Mouse (Mus musculus) thymus, postnatal 10 days (tissue): ENCODE results near the gene Vrk2.

ENCODE experiments used
- DNase-seq, 2 experiments: peaks; one replicate each; pipeline ENCODE4 v3.0.0; 2021; ENCODE audit warnings: low spot score in 2 of 2

Vrk2 gene

DNA sequence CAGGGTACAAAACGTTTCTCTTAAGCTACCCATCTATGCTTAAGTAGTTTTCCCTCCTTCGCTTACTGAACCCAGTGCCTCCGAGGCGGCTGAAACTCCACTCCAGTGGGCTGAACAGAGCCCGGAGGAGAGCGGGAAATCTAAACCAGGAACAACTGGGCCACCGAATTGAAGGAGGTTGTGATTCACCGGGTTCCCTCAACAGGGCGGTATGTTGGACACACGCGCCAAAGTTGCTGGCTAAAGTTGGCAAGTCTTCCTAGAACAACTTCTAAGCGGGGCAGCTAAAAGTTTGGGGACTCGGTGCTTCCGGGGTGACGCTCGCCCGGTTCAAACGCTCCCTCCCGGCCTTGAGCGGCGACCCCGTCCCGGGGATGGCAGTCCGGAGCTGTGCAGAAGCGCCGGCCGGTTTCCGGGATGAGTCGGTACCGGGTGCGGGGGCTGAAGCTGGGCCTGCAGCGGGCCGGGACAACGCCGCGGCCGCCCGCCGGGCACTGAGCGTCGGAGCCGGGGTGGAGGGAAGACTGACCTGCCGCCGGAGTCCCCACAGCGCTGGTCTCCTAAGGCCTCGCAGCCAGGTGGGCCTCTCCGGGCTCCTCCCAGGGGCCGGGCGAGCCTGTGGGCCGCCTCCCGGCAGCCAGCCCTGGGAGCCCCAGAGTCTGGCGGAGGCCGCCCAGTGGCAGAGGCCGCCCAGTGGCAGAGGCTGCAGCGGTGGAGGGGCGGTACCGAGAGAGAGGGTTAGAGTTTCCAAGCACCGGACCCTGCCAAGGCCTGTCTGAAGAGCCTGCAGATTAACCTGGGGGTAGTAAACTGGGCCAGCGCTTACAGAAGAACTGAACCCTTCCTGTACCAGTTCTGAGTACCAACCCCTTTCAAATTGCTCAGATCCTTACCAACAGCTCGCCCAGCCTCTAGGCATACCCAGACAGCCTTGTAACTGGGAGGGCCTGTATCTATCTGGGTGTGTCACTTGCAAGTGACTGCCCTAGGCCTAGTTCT, at the start of gene Vrk2, which contains the start of gene Gm6899:
Gene Vrk2 (minus strand): TSS at position 939 of the 999 bp plus-strand sequence.
Gene Gm6899 (plus strand): TSS at position 181 of the 999 bp plus-strand sequence.
- DNase-seq, result peak; percentile 59 to 66

DNA sequence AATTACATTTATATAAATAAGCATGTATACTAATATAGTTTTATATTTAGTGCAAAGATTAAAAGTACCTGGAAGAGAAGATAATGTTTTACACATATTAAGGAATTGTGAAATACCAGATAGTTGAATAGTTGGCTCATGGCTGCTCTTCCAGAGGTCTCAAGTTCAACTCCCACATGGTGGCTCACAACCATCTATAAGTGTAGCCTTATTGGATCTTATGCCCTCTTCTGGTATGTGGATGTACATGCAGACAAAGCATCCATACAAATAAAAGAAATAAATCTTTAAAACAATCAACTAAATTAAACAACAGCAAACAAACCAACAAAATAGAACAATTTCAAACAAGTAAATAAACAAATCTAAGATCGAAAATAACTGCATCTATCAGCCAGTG, 48.3 kb upstream of the Vrk2 start:
- no peak for DNase-seq

DNA sequence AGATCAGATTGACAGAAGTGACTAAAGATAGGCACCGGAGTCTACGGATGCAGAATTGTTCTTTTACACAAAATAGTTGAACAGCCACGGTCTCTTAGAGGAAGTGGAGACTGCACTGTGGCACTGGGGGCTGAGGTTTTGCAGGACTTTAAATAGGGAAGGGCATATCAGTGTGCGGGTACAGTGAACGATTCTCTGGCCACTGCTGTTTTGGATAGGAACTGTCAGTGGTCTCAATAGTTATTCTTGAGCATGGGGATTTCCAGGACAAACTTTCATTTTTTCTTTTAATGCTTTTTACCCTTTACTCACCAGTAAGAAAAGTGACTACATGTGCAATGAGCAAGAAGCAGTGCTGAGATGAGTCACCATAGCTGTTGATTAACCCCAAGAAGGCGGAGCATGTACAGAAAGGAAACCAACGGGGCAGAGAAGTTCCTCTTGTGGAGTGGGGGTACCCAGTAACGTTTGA, 46.6 kb upstream of the Vrk2 start:
- no peak for DNase-seq

DNA sequence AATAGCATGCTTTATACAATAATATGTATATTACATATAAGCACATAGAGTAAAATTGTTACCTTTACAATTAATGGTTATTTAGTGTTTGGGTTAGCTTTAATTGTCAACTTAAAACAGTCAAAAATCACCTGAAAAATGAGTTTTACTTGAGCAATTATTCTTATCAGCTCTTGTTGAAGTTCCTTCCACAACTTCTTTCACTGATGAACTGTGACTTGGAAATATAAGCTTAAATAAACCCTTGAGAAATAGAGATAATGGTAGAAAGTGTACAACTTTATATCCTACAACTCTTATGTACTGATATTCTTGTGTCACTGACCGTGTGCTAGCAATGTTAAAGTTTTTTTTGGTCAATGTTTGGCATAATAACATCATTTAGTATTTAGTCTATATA, 42.4 kb upstream of the Vrk2 start:
- DNase-seq, result no peak

DNA sequence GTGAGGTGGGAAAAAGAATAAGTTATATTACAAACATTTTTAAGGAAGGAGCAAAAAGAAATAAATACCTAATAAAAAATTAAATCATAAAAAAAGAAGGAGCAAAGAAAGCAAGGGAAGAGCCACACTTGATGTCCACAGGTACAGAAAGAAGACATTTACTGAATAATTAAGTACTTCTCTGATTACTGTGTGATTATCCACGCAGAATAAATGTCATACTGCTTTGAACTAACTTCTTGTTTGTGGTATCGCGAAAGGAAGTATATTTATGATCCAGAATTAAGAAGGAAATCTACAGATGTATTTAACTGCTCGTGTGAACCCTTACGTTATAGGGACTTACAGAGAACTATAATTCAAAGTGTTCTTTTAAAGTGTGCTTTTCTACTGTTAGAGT, 28.9 kb upstream of the Vrk2 start:
- no peak for DNase-seq

DNA sequence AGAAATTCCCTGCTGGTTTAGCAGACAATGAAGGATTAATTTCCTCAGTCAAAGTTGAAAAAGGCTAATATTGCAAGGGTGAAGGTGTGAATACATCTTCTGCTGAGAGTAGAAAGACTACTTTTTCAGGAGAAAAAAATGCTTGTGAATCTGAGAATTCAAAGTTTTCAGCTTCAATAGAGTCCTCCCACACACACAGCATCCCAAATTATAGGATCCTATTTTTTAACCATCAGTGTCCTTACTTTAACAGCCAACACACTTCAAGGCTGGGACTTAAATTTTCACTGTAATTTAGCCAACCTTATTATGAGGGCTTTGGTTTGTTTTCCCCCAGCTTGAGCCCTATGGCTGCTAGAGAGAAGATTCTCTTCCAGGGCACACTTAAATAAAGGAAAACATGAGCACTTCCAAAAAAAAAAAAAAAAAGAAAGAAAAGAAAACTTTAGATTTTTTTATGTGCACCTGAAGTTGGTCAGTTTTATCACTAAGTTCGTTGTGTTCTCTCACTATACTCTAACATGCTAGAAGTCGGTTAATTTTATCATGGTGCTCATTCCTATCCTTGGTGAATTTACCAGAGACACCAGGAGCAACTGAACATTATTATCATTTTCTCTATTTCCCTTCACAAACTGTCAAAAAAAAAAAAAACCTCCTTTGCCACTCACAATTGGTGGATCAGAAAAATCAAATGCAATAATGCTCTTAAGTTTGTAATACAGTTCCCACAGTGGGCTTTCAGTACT, 24.9 kb upstream of the Vrk2 start:
- DNase-seq, result no peak

DNA sequence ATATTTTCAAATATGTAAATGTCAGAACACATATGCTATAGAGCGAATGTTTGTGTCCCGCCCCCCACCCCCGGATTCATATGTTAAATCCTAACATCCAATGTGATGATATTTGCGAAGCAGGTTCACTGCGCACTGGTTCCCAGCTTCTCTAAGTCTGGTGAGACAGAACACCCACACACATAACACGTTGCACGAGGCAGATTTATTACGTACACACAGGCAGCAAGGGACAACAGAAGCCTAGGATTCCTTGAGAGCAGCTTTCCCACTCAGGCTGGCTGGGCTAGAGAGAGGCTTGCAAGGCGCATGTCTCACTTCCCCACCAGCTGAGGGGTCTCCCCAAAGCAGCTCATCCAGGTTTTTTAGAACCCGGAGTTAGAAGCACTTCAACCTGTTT, 15.0 kb upstream of the Vrk2 start:
- DNase-seq, result no peak

DNA sequence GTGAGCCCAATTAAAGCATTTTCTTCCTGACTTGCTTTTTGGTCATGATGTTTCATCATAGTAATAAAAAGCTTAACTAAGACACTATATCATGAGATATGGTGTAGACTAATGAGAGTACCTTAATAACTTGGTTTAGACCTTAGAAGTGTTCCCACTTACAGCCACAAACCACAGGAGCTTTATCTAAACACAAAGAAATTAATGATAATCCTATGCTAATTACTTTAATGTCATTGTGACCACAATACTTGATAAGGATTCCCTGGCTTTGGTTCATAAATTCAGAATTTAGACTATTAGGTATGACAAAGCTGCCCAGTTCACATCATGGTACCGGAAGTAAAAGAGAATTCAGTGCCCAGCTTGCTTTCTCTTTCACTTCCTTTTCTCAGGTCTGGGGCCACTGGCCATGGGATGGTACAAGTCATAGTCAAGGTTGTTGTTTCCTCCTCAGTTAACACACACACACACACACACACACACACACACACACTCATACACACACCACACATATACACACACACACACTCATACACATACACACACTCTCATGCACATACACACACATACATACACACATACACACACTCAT, 10.4 kb upstream of the Vrk2 start:
- no peak for DNase-seq

DNA sequence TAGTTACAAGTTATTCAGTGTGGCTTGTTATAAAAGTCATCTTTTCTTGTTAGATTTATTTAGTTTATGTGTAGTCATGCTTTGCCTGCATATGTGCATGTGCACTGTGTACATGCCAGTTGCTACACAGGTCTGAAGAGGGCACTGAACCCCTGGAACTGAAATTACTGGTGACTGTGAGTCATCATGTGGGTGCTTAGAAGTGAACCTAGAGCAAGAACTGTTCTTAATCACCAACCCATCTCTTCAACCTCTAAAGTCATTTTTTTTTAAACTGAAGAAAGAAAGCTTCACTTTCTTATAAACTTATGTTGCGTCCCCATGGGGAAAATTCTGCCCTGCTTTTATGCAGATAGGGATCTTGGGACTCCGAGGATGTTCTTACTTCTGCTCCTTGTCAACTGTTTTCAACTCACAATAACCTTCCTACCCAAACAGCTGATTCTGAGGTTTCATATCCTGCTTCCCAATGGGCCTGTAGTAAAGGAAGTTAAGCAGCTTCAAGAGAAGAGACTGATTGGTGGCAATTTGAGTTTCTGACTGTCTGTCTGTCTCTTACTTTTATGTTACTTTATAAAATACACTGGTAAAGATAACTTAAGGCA, 7.9 kb upstream of the Vrk2 start:
- no peak for DNase-seq

DNA sequence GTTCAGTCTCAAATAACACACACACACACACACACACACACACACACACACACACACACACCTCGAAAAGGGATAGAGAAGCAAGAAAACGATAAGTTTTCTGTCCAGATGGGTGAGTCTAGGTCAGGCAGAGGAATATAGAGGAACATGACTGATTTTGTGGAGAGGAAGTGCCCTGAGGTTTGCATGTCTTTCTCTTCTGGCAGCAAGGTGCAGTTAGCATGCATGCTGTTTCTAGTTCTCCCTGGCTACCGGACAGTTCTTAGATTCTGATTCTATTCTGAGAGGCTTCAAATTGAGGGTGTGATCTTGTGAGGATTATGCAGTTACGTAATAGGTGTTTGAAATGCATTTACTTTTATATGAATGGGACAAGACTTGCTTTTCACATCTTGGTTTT, 6.9 kb upstream of the Vrk2 start:
- DNase-seq, result no peak

DNA sequence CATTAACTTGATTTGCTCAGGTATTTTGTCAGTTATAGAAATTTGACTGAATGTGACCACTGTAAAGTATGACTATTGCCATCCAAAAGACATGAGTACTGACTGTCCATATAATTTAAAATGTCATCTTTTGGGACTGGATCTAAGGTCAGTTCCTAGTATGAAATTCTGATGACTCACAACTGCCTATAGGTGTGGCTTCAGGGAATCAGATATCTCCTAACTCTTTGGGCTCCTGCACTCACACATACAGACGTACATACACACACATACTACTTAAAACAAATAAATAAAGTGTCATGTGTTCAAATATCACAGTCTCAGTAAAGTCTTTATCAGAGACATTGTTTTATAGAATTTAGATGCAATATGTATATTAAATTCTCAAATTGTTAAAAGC, 5.1 kb upstream of the Vrk2 start:
- no peak for DNase-seq

DNA sequence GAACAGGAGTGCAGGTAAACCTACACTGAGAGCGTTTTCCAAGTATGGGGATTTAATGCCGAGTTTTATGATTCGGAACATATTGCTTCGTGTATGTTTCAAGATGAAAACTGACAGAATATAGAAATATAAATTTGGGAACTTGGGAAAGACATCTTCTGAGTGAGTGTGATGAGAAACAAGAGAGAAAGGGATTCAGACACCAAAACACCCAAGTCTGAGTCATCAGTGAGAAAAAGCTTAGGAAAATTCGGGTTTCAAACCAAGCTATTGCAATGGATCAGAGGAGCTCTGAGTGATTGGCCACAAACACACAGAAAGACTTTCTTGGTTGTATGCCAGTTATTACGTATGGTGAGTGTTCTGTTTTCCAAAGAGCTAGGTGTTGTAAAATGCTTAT, 4.0 kb upstream of the Vrk2 start:
- no peak for DNase-seq

DNA sequence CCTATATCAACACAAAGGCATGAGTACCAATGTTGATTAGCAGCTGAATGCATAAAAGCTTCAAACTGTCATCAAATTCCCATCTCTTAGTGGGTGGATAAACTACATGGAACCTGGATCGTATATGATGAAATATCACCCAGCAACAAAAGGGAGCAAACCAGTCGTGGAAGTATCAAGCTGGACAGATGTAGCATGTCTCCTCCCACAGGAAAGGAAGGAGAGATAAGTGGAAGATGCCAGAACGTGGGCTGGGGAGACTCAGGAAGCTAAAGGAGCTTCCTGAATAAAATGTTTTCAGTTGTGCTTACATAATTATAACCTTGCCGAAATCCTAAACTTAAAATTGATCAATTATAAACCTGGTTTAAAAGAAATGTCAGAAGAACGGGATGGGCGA, 3.3 kb upstream of the Vrk2 start:
- DNase-seq, result no peak

DNA sequence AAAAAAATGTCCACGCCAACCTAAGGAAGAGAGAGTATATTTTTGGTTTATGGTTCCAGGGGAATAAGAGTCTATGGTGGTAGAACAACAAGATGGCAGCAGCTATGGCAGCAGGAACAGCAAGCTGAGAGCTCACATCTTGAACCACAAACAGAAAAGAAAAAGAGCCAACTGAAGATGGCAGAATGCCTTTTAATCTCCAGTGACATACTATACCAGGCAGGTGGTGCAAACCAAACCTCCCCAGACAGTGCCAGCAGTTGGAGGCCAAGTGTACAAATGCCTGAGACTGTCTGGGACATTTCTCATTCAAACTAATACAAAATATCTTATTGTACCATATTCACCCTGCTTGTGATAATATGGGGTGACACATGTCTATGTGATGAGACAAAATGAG, 2.4 kb upstream of the Vrk2 start:
- no peak for DNase-seq

DNA sequence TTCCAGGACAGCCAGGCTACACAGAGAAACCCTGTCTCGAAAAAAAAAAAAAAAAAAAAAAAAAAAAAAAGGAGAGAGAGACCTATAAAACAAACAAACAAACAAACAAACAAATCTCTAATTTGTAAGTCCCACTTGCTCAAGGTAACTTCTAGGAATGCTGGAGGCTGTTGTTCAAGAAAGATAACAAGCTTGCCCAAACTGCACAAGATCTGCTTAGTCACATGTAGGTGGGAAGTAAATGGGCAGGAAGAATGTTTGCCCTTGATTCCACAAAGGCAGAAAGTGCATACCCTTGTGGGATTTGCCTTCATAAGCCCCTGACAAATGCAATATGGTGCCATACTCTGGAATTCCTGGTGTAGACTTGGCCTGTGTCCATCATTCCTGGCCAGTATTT, 688 bp upstream of the Vrk2 start:
- DNase-seq, result no peak

DNA sequence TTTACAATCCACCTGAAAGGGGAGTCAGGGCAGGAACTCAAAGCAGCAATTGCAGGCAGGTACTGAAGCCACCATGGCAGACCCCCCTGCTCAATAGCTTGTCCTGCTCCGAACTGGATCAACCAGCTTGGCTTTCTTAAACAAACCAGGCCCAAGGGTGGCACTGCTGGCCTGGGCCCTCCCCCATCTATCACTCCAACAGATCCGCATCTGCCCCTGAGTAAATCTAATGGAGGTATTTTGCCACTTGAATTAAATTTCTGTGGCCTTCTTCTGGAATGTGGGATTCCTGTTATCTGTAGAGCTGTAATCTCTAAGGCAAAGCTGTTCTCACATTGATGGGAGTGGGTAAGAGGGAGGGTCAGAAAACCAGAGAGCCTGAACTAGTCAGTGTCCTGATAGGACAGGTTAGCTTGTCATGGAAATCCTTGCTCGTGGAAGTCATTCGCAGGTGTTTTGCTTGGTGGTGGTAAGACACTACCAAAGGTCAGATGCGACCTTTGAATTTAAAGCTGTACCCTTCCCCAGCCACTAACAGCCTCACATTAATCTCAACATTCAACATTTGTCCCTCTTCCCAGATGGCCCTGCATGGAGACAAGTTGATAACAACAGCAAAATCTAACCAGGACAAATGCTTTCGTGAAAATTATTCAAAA, 1.3 kb downstream of the Vrk2 start:
- peak in 1 of 2 experiments; percentile 4 for DNase-seq

DNA sequence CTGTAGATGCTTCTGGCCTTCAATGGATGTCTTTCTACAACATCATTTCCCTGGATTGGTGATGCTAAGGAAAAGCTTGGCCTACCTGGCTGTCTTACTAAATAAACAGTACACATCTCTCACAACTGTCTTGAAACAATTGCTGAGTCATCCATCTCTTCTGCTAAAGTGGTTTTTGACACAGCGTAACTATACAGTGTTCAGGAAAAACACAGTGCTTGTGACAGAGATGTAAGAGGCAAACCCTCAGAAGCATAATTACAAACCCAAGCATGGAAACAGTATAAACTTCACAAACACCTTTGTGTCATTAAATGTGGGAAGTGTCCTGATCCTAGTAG, 6.6 kb downstream of the Vrk2 start:
- DNase-seq, result no peak

DNA sequence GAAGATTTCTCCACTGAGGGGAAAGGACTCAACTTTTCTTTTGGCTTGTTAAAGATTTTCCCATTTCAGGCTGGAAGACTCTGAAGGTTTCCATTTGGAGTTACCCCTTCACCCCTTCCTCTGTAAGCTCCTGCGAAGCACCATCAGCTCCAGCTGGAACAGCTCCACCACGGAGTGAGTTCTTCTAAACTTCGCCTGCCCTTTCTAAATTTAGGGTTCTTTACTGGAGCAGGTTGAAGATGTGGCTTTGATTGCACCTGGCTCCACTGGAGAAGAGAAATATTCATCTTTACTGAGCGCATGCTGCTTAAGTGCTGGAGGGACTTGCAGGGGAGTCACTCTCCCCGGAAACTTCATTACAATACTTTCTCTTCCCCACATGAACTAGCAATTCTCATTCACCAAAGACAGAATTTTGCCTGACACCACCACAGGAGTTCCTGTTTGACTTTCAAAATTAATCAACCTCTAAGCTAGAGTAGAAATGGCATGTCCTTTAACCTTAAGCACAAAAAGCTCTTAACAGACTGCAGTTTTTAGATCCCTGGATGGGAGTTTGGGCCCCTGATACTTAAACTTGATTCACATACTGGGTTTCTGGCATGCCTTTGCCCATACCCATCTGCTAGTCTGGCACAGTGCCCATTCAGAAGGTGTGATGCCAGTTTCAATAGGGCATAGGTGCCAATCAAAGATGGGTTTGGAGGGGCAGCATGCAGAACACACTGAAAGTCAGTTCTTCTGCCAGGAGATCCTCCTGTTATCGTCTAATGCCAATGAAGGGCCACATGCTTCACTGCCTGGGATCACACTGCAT, 7.2 kb downstream of the Vrk2 start:
- no peak for DNase-seq

DNA sequence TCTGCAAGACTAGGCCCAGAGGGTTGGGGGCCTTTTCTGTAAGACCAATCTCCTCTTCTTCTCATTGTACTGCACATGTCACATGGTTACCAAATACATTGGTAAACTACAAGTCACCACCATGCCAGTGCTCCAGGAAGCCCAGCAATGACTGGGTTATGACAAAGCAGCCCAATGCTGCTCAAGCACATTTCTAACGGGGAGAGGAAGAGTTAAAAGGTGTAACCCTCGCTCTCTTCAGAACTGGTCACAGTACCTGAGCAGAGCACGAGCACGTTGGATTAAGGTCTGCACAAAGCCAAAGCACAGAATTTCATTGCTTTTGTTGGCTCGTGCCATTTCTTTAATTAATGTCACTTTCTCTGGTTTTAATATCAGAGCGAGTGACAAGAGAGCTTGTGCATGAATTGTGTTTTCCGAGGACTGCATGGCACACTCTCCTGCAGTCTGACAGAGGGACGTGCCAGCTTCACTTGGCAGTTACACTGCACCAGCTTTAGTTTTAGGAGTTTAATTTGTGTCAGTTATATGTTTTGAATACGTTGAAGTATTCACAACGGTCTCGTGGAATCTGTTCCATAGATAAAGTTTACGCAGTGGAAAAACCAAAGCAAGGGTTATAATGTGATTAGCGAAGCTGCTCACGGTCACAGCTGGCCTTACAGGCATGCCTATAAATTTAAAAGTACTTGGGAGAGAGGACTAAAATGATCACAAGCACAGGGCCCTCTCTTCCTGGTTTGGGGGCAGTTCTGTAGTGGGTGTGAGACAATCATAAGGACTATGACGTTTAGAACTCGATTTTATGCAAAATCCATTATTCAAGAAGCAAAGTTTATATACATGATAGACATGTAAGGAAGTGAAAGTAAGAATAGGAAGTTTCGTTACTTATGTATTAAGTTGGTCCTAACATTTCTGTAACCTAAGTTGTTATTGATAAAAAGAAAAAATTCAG, 8.1 kb downstream of the Vrk2 start:
- no peak for DNase-seq
